Mouse (Mus musculus): ENCODE measurements at regions not wholly inside any gene's neighbourhood (a gene's known extent, or its start where the extent isn't known, plus 50 kb on each side); places are given as distances from the start of the nearest gene placed in this dataset.
"Not testable (repeated sequence)": the region's sequence is repeated elsewhere in the genome, so short reads cannot be mapped to it uniquely, and the experiment has no call there.

DNA sequence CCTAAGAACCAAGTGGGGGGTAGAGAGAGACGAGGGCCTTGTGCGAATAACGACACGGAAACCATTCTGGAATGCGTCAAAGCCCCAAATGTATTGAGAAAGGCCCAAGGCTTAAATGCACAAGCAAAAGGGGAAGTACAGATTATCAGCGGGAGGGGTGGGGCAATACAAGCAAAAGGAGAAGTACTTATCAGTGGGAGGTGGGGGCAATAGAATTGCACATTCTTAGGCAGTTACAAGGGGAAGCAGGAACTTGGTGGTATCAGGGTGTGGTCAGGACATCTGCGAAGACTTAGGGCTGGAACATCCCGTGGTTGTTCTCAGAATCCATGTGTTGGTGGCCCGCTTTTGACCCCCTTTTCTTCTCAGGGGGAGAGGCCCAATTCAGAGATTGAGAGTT is 240.9 kb upstream of the Pfkp start:
- H3K27ac ChIP-seq (ENCODE audit: control insufficient read depth, low read depth, low read length) = peak overlapping the region; percentile 92
- peak; percentile 68 for TF ChIP-seq GATA1 (IDR thresholded peaks at IDR 0.05; ENCODE audit: low read depth, low read length)
- peak; percentile 32; the same call in 1 of the 2 replicates for TF ChIP-seq HCFC1 (IDR thresholded peaks at IDR 0.05; ENCODE audit: low read depth, low read length)
- peak; percentile 57 for TF ChIP-seq TCF12 (IDR thresholded peaks at IDR 0.05; ENCODE audit: low read depth, low read length)
- peak; percentile 53; the same call in 1 of the 2 replicates for TF ChIP-seq MAZ (IDR thresholded peaks at IDR 0.05; ENCODE audit: low read depth, low read length)
- peak; percentile 63 for TF ChIP-seq TAL1 (IDR thresholded peaks at IDR 0.05; ENCODE audit: low read length)
- peak; percentile 70 for TF ChIP-seq TBP (IDR thresholded peaks at IDR 0.05; ENCODE audit: low read depth, low read length)
- TF ChIP-seq EP300 (IDR thresholded peaks at IDR 0.05; ENCODE audit: low read depth in 1 of 2, low read length in 2 of 2) = peak; percentile 68 to 83; a peak in 3 of 4 replicates
- TF ChIP-seq POLR2A (IDR thresholded peaks at IDR 0.05; ENCODE audit: control insufficient read depth in 1 of 2, insufficient read depth in 1 of 2, low read depth in 1 of 2, low read length in 2 of 2, poor library complexity in 1 of 2) = peak in 1 of 2 experiments; percentile 50; a peak in 1 of 4 replicates
- peak; percentile 62 for TF ChIP-seq ETS1 (IDR thresholded peaks at IDR 0.05; ENCODE audit: low read depth, low read length)
- peak; percentile 49 for TF ChIP-seq MYB (IDR thresholded peaks at IDR 0.05; ENCODE audit: low read depth, low read length)

DNA sequence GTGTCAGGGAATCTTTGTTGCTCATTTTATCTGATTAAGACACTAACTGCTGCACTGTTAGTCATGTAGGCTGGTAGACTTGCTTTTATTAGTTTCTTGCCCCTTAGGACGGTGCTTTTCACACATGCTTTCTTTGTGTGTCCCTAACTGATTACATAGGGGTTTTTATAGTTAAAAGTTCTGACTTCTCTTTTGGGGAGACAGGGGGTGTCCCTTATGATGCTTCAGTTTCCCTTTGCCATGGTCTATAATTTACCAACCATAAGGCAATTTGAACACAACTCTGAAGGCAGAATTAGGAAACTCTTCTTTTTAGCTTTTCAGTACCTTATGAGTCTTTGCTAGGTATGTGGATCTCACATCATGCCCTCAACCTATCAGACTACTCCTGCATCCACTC is 239.8 kb upstream of the Pfkp start:
- H3K9me3 ChIP-seq (replicated peaks; ENCODE audit: insufficient read depth, low read length) = no peaks in the 10 kb centered on the region
- peak overlapping the region; percentile 92 for H3K27ac ChIP-seq (ENCODE audit: control insufficient read depth, low read depth, low read length)
- peaks cover 0 to 18% of the 10 kb centered on the region in 2 experiments; a peak in 2 of 4 replicates for H3K36me3 ChIP-seq (ENCODE audit: control insufficient read depth in 1 of 2, insufficient read depth in 2 of 2, low read length in 2 of 2)
- no peaks in the 10 kb centered on the region for H3K79me2 ChIP-seq (ENCODE audit: control insufficient read depth, insufficient read depth, low read length, poor library complexity)
- DNase-seq (ENCODE audit: low read depth, low spot score) = peak; percentile 15
- H3K4me3 ChIP-seq (ENCODE audit: control insufficient read depth in 1 of 2, insufficient read depth in 1 of 2, low read depth in 2 of 2, low read length in 2 of 2) = no peak overlapping the region
- H3K9ac ChIP-seq (ENCODE audit: control insufficient read depth, low read depth, low read length, poor library complexity, severe bottlenecking) = 0 out of 2 replicates have a peak overlapping the region, but pooled peaks have one; percentile 14
- TF ChIP-seq ZKSCAN1 (IDR thresholded peaks at IDR 0.05; ENCODE audit: low read depth, low read length) (no peak), USF1 (IDR thresholded peaks at IDR 0.05; ENCODE audit: low read depth, low read length) (no peak)
- H3K4me1 ChIP-seq (ENCODE audit: control insufficient read depth in 1 of 2, insufficient read depth in 2 of 2, low read length in 2 of 2) = peaks cover 2 to 7% of the 10 kb centered on the region in 2 experiments; a peak in 2 of 4 replicates
- H3K27me3 ChIP-seq (ENCODE audit: control insufficient read depth in 1 of 2, insufficient read depth in 2 of 2, low read length in 2 of 2) = no peaks in the 10 kb centered on the region

More for the DNA sequence above, 240.9 kb upstream of the Pfkp start:
- not testable (repeated sequence) for H3K4me1 ChIP-seq (ENCODE audit: control insufficient read depth in 1 of 2, insufficient read depth in 2 of 2, low read length in 2 of 2); H3K27me3 ChIP-seq (ENCODE audit: control insufficient read depth in 1 of 2, insufficient read depth in 2 of 2, low read length in 2 of 2); H3K4me3 ChIP-seq (ENCODE audit: control insufficient read depth in 1 of 2, insufficient read depth in 1 of 2, low read depth in 2 of 2, low read length in 2 of 2); H3K79me2 ChIP-seq (ENCODE audit: control insufficient read depth, insufficient read depth, low read length, poor library complexity); H3K9ac ChIP-seq (ENCODE audit: control insufficient read depth, low read depth, low read length, poor library complexity, severe bottlenecking); H3K9me3 ChIP-seq (replicated peaks; ENCODE audit: insufficient read depth, low read length)
- DNase-seq (ENCODE audit: low read depth, low spot score) = peak; percentile 92
- peaks cover 0 to 18% of the 10 kb centered on the region in 2 experiments; a peak in 2 of 4 replicates for H3K36me3 ChIP-seq (ENCODE audit: control insufficient read depth in 1 of 2, insufficient read depth in 2 of 2, low read length in 2 of 2)

DNA sequence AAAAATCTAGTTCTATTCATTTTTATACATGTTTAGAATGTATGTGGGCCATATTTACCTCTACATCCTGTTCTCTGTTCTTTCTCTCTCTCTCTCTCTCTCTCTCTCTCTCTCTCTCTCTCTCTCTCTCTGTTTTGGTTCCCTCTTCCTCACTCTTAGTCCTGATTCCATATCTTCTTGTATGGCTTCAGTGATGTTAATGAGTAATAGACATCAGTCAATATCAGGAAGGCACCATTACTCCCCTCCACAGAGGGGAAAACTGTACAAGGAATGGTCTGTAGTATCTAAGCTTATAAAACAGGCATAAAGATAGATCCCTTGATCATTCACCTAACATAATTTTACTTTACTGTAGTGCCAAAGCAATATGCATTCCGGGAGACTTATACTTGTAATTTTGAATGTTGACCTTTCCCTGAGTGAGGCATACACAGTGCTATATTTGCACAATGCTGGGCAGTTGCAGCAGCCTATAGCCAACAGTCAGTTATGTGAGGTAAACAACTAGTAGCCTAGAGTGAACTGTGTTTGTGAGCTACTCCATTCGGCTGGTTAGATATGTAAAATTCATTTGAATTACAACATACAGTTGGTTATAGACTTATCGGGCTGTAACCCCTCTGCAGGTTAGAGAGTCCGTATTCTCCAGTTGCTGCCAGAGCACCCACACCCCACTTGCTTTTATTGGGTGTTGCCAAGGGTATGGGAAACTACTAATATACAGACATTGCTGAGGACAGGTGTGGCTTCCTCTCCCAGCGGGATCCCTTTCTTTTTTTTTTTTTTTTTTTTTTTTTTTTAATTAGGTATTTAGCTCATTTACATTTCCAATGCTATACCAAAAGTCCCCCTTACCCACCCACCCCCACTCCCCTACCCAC is 228.7 kb upstream of the Pfkp start:
- Histone ChIP-seq H3K9me3 (replicated peaks; ENCODE audit: insufficient read depth, low read length) (no peaks in the 10 kb centered on the region), H3K27ac (ENCODE audit: control insufficient read depth, low read depth, low read length) (no peak overlapping the region), H3K27me3 (ENCODE audit: control insufficient read depth in 1 of 2, insufficient read depth in 2 of 2, low read length in 2 of 2) (no peaks in the 10 kb centered on the region), H3K4me1 (ENCODE audit: control insufficient read depth in 1 of 2, insufficient read depth in 2 of 2, low read length in 2 of 2) (peaks cover 0 to 4% of the 10 kb centered on the region in 2 experiments; a peak in 1 of 4 replicates), H3K36me3 (ENCODE audit: control insufficient read depth in 1 of 2, insufficient read depth in 2 of 2, low read length in 2 of 2) (no peaks in the 10 kb centered on the region), H3K9ac (ENCODE audit: control insufficient read depth, low read depth, low read length, poor library complexity, severe bottlenecking) (no peak overlapping the region), H3K79me2 (ENCODE audit: control insufficient read depth, insufficient read depth, low read length, poor library complexity) (no peaks in the 10 kb centered on the region), H3K4me3 (ENCODE audit: control insufficient read depth in 1 of 2, insufficient read depth in 1 of 2, low read depth in 2 of 2, low read length in 2 of 2) (no peak overlapping the region)
- DNase-seq (ENCODE audit: low read depth, low spot score) = no peak
- no peak for TF ChIP-seq NELFE (IDR thresholded peaks at IDR 0.05; ENCODE audit: low read depth, low read length)
- TF ChIP-seq MAFK (IDR thresholded peaks at IDR 0.05; ENCODE audit: borderline replicate concordance, low read depth, low read length) = no peak
- TF ChIP-seq E2F4 (IDR thresholded peaks at IDR 0.05; ENCODE audit: borderline replicate concordance, low read depth, low read length) = no peak
- TF ChIP-seq HCFC1 (IDR thresholded peaks at IDR 0.05; ENCODE audit: low read depth, low read length) = no peak
- TF ChIP-seq TBP (IDR thresholded peaks at IDR 0.05; ENCODE audit: low read depth, low read length) = no peak
- no peak for TF ChIP-seq MYC (IDR thresholded peaks at IDR 0.05; ENCODE audit: low read depth, low read length)
- no peak for TF ChIP-seq NRF1 (IDR thresholded peaks at IDR 0.05; ENCODE audit: insufficient read depth, low read depth, low read length, poor library complexity, severe bottlenecking)
- no peak for TF ChIP-seq ETS1 (IDR thresholded peaks at IDR 0.05; ENCODE audit: low read depth, low read length)
- TF ChIP-seq SIN3A (IDR thresholded peaks at IDR 0.05; ENCODE audit: low read length) = no peak
- no peak for TF ChIP-seq MYB (IDR thresholded peaks at IDR 0.05; ENCODE audit: low read depth, low read length)
